Mouse (Mus musculus): ENCODE measurements around the gene Gfy. TPM values are rescaled to one million over a fixed set of nuclear protein-coding genes. Genes with fewer than 3 reads are reported as not detected.
"Not testable (repeated sequence)": the region's sequence is repeated elsewhere in the genome, so short reads cannot be mapped to it uniquely, and the experiment has no call there.

Gfy gene
- polyA plus RNA-seq, 1 experiment from 2014 or later = not detected

GRCm38 (mm10) chr7:45175398-45175797, 4.0 kb downstream of the Gfy start:
- Histone ChIP-seq H3K4me2 (replicated peaks) (no peak overlapping the region), H3K36me3 (no peaks in the 10 kb centered on the region), H3K9ac (no peak overlapping the region), H3K4me1 (peaks cover 16% of the 10 kb centered on the region), H3K9me3 (replicated peaks) (peaks cover under 1% of the 10 kb centered on the region; the same call in 1 of the 2 replicates), H3K4me3 (0 out of 2 replicates have a peak overlapping the region, but pooled peaks have one; percentile 10), H3K27ac (no peak overlapping the region), H3K27me3 (peaks cover 96% of the 10 kb centered on the region)
- whole genome bisulfite sequencing = under 1% methylated on average over 13 of the region's 13 CpGs
- ATAC-seq (ENCODE audit: low FRiP score) = no peak

GRCm38 (mm10) chr7:45174567-45175280, 4.6 kb downstream of the Gfy start:
- Histone ChIP-seq H3K27ac (no peak overlapping the region), H3K36me3 (no peaks in the 10 kb centered on the region), H3K4me3 (0 out of 2 replicates have a peak overlapping the region, but pooled peaks have one; percentile 4), H3K9me3 (replicated peaks) (peaks cover 7% of the 10 kb centered on the region), H3K27me3 (peaks cover 96% of the 10 kb centered on the region), H3K4me2 (replicated peaks) (peak overlapping the region; percentile 29), H3K4me1 (peaks cover 16% of the 10 kb centered on the region), H3K9ac (no peak overlapping the region)
- 3% methylated on average over 29 of the region's 29 CpGs for WGBS
- ATAC-seq (ENCODE audit: low FRiP score) = no peak

GRCm38 (mm10) chr7:45173772-45174171, 5.6 kb downstream of the Gfy start:
- not testable (repeated sequence) for H3K36me3 ChIP-seq; H3K27ac ChIP-seq; H3K4me3 ChIP-seq; H3K9ac ChIP-seq; H3K4me2 ChIP-seq (replicated peaks); ATAC-seq (ENCODE audit: low FRiP score)
- peaks cover 96% of the 10 kb centered on the region for H3K27me3 ChIP-seq
- 59% methylated on average over 1 of the region's 1 CpGs for WGBS
- H3K4me1 ChIP-seq = peaks cover 16% of the 10 kb centered on the region
- peaks cover 12% of the 10 kb centered on the region for H3K9me3 ChIP-seq (replicated peaks)

GRCm38 (mm10) chr7:45172974-45173373, 6.4 kb downstream of the Gfy start:
- Histone ChIP-seq H3K9me3 (replicated peaks) (peaks cover 12% of the 10 kb centered on the region), H3K4me1 (peaks cover 24% of the 10 kb centered on the region), H3K9ac (no peak overlapping the region), H3K27ac (no peak overlapping the region), H3K27me3 (peaks cover 96% of the 10 kb centered on the region), H3K4me2 (replicated peaks) (no peak overlapping the region), H3K36me3 (no peaks in the 10 kb centered on the region), H3K4me3 (no peak overlapping the region)
- WGBS = 66% methylated on average over 7 of the region's 7 CpGs
- no peak for ATAC-seq (ENCODE audit: low FRiP score)

- Histone ChIP-seq H3K4me3 (no peak overlapping the region), H3K4me2 (replicated peaks) (no peak overlapping the region), H3K36me3 (no peaks in the 10 kb centered on the region), H3K27ac (no peak overlapping the region), H3K27me3 (peaks cover 96% of the 10 kb centered on the region), H3K9ac (no peak overlapping the region), H3K9me3 (replicated peaks) (peaks cover 12% of the 10 kb centered on the region), H3K4me1 (peaks cover 20% of the 10 kb centered on the region)
- ATAC-seq (ENCODE audit: low FRiP score) = no peak
- whole genome bisulfite sequencing = 95% methylated on average over 3 of the region's 3 CpGs
Observed at GRCm38 (mm10) chr7:45169495-45169894, 9.9 kb downstream of the Gfy start.

GRCm38 (mm10) chr7:45168656-45169055, 10.7 kb downstream of the Gfy start:
- ATAC-seq (ENCODE audit: low FRiP score) = no peak
- H3K27ac ChIP-seq = no peak overlapping the region
- H3K36me3 ChIP-seq = no peaks in the 10 kb centered on the region
- no peak overlapping the region for H3K9ac ChIP-seq
- peak overlapping the region; percentile 26; the same call in 1 of the 2 replicates for H3K4me2 ChIP-seq (replicated peaks)
- H3K4me3 ChIP-seq = peak overlapping the region; percentile 6; the same call in 1 of the 2 replicates
- H3K4me1 ChIP-seq = peaks cover 25% of the 10 kb centered on the region
- peaks cover 96% of the 10 kb centered on the region for H3K27me3 ChIP-seq
- peaks cover 12% of the 10 kb centered on the region for H3K9me3 ChIP-seq (replicated peaks)
- WGBS = 3% methylated on average over 24 of the region's 24 CpGs

- H3K9me3 ChIP-seq (replicated peaks) = peaks cover 12% of the 10 kb centered on the region
- peak overlapping the region; percentile 9; the same call in 1 of the 2 replicates for H3K9ac ChIP-seq
- peaks cover 26% of the 10 kb centered on the region for H3K4me1 ChIP-seq
- peaks cover 98% of the 10 kb centered on the region for H3K27me3 ChIP-seq
- peak overlapping the region; percentile 1 for H3K4me2 ChIP-seq (replicated peaks)
- ATAC-seq (ENCODE audit: low FRiP score) = peak; percentile 36; the same call in 1 of the 2 replicates
- WGBS = 2% methylated on average over 19 of the region's 19 CpGs
- no peak overlapping the region for H3K27ac ChIP-seq
- H3K4me3 ChIP-seq = no peak overlapping the region
- no peaks in the 10 kb centered on the region for H3K36me3 ChIP-seq
Observed at GRCm38 (mm10) chr7:45167761-45168445, 11.5 kb downstream of the Gfy start.

- Histone ChIP-seq H3K4me1 (peaks cover 34% of the 10 kb centered on the region), H3K9me3 (replicated peaks) (peaks cover 12% of the 10 kb centered on the region), H3K36me3 (no peaks in the 10 kb centered on the region), H3K4me3 (no peak overlapping the region), H3K4me2 (replicated peaks) (no peak overlapping the region), H3K27ac (no peak overlapping the region), H3K9ac (peak overlapping the region; percentile 27; the same call in 1 of the 2 replicates), H3K27me3 (peaks cover 95% of the 10 kb centered on the region)
- ATAC-seq (ENCODE audit: low FRiP score) = no peak
- WGBS = 38% methylated on average over 5 of the region's 10 CpGs
Observed at GRCm38 (mm10) chr7:45166950-45167401, 12.4 kb downstream of the Gfy start.

GRCm38 (mm10) chr7:45165701-45166100, 13.7 kb downstream of the Gfy start:
- no peak overlapping the region for H3K4me3 ChIP-seq
- WGBS = 41% methylated on average over 11 of the region's 11 CpGs
- ATAC-seq (ENCODE audit: low FRiP score) = no peak
- H3K36me3 ChIP-seq = no peaks in the 10 kb centered on the region; the same call in 1 of the 2 replicates
- H3K9ac ChIP-seq = no peak overlapping the region
- no peak overlapping the region for H3K27ac ChIP-seq
- peaks cover 84% of the 10 kb centered on the region for H3K27me3 ChIP-seq
- H3K4me2 ChIP-seq (replicated peaks) = no peak overlapping the region
- H3K9me3 ChIP-seq (replicated peaks) = peaks cover 12% of the 10 kb centered on the region
- peaks cover 34% of the 10 kb centered on the region for H3K4me1 ChIP-seq

GRCm38 (mm10) chr7:45164833-45165232, 14.5 kb downstream of the Gfy start:
- Histone ChIP-seq H3K4me1 (peaks cover 34% of the 10 kb centered on the region), H3K4me2 (replicated peaks) (no peak overlapping the region), H3K9ac (no peak overlapping the region), H3K27ac (no peak overlapping the region), H3K9me3 (replicated peaks) (peaks cover 6% of the 10 kb centered on the region), H3K4me3 (no peak overlapping the region), H3K36me3 (peaks cover 8% of the 10 kb centered on the region; the same call in 1 of the 2 replicates), H3K27me3 (peaks cover 75% of the 10 kb centered on the region)
- ATAC-seq (ENCODE audit: low FRiP score) = no peak
- WGBS = 61% methylated on average over 5 of the region's 5 CpGs

- no peaks in the 10 kb centered on the region for H3K9me3 ChIP-seq (replicated peaks)
- peaks cover 34% of the 10 kb centered on the region for H3K4me1 ChIP-seq
- H3K36me3 ChIP-seq = peaks cover 17% of the 10 kb centered on the region; the same call in 1 of the 2 replicates
- no peak within 1 kb of the TSS for H3K27ac ChIP-seq
- no peak for ATAC-seq (ENCODE audit: low FRiP score)
- peak within 1 kb of the TSS; percentile 57 for H3K9ac ChIP-seq
- peaks cover 66% of the 10 kb centered on the region for H3K27me3 ChIP-seq
- H3K4me3 ChIP-seq = peak within 1 kb of the TSS; percentile 36
- H3K4me2 ChIP-seq (replicated peaks) = peak within 1 kb of the TSS; percentile 56
- WGBS = under 1% methylated on average over 29 of the region's 41 CpGs
Observed at GRCm38 (mm10) chr7:45163735-45164490, 15.5 kb downstream of the Gfy start, which contains the start of gene Slc17a7. Slc17a7 (plus strand) TSS chr7:45163949.

Data from hindbrain, embryonic 12.5 days (tissue).